Mouse (Mus musculus): Measurements from ENCODE around the gene Acsm2. TPM values are rescaled to one million over a fixed set of nuclear protein-coding genes. Genes with fewer than 3 reads are reported as not detected.

Acsm2 gene
- polyA plus RNA-seq, 1 experiment: not detected

GRCm38 (mm10) chr7:119618209-119618935, 64.2 kb downstream of the Acsm2 start:
- Histone ChIP-seq H3K36me3 (ENCODE audit: control insufficient read depth, insufficient read depth, low read length) (no peaks in the 10 kb centered on the region), H3K4me3 (ENCODE audit: control insufficient read depth, low read depth, low read length) (no peak overlapping the region)
- TF ChIP-seq POLR2A (IDR thresholded peaks at IDR 0.05; ENCODE audit: control insufficient read depth, low read depth, low read length) (no peak), CTCF (IDR thresholded peaks at IDR 0.05; ENCODE audit: control insufficient read depth, insufficient read depth, insufficient replicate concordance, low read depth, low read length) (no peak)

GRCm38 (mm10) chr7:119620157-119620556, 66.0 kb downstream of the Acsm2 start:
- Histone ChIP-seq H3K36me3 (ENCODE audit: control insufficient read depth, insufficient read depth, low read length) (no peaks in the 10 kb centered on the region), H3K27ac (ENCODE audit: control insufficient read depth, insufficient read depth, low read depth, low read length) (no peak overlapping the region), H3K4me3 (ENCODE audit: control insufficient read depth, low read depth, low read length) (no peak overlapping the region), H3K4me1 (ENCODE audit: control insufficient read depth, insufficient read depth, low read length) (no peaks in the 10 kb centered on the region), H3K27me3 (ENCODE audit: control insufficient read depth, insufficient read depth, low read length) (no peaks in the 10 kb centered on the region)
- TF ChIP-seq POLR2A (IDR thresholded peaks at IDR 0.05; ENCODE audit: control insufficient read depth, low read depth, low read length) (no peak), CTCF (IDR thresholded peaks at IDR 0.05; ENCODE audit: control insufficient read depth, insufficient read depth, insufficient replicate concordance, low read depth, low read length) (no peak)

More at GRCm38 (mm10) chr7:119618209-119618935, 64.2 kb downstream of the Acsm2 start:
- Histone ChIP-seq H3K27me3 (ENCODE audit: control insufficient read depth, insufficient read depth, low read length) (no peaks in the 10 kb centered on the region), H3K4me1 (ENCODE audit: control insufficient read depth, insufficient read depth, low read length) (no peaks in the 10 kb centered on the region), H3K27ac (ENCODE audit: control insufficient read depth, insufficient read depth, low read depth, low read length) (no peak overlapping the region)

GRCm38 (mm10) chr7:119638773-119639172, 84.6 kb downstream of the Acsm2 start:
- H3K4me1 ChIP-seq (ENCODE audit: control insufficient read depth, insufficient read depth, low read length): no peaks in the 10 kb centered on the region
- no peak overlapping the region for H3K27ac ChIP-seq (ENCODE audit: control insufficient read depth, insufficient read depth, low read depth, low read length)
- H3K4me3 ChIP-seq (ENCODE audit: control insufficient read depth, low read depth, low read length): no peak overlapping the region
- H3K36me3 ChIP-seq (ENCODE audit: control insufficient read depth, insufficient read depth, low read length): no peaks in the 10 kb centered on the region
- no peak for TF ChIP-seq POLR2A (IDR thresholded peaks at IDR 0.05; ENCODE audit: control insufficient read depth, low read depth, low read length)
- no peak for TF ChIP-seq CTCF (IDR thresholded peaks at IDR 0.05; ENCODE audit: control insufficient read depth, insufficient read depth, insufficient replicate concordance, low read depth, low read length)
- H3K27me3 ChIP-seq (ENCODE audit: control insufficient read depth, insufficient read depth, low read length): no peaks in the 10 kb centered on the region

GRCm38 (mm10) chr7:119642307-119642706, 88.2 kb downstream of the Acsm2 start:
- no peaks in the 10 kb centered on the region for H3K27me3 ChIP-seq (ENCODE audit: control insufficient read depth, insufficient read depth, low read length)
- H3K4me1 ChIP-seq (ENCODE audit: control insufficient read depth, insufficient read depth, low read length): no peaks in the 10 kb centered on the region
- no peak for TF ChIP-seq POLR2A (IDR thresholded peaks at IDR 0.05; ENCODE audit: control insufficient read depth, low read depth, low read length)
- no peak for TF ChIP-seq CTCF (IDR thresholded peaks at IDR 0.05; ENCODE audit: control insufficient read depth, insufficient read depth, insufficient replicate concordance, low read depth, low read length)
- no peaks in the 10 kb centered on the region for H3K36me3 ChIP-seq (ENCODE audit: control insufficient read depth, insufficient read depth, low read length)
- H3K27ac ChIP-seq (ENCODE audit: control insufficient read depth, insufficient read depth, low read depth, low read length): no peak overlapping the region
- no peak overlapping the region for H3K4me3 ChIP-seq (ENCODE audit: control insufficient read depth, low read depth, low read length)

Other genes with a start within 250 kb of the Acsm2 start
- 0.06 TPM in 1 of 2 replicates, not detected in the other for gene Gp2, start 95.1 kb upstream of the Acsm2 start, polyA plus RNA-seq (2012; rRNA removed)
- 0.07 TPM in 2 replicates for gene Umod, start 75.1 kb upstream of the Acsm2 start, polyA plus RNA-seq (2012; rRNA removed)
- 0.22 and 0.25 TPM in 2 replicates for gene Acsm5, start 34.9 kb upstream of the Acsm2 start, polyA plus RNA-seq (2012; rRNA removed)
- 114 and 155 TPM in 2 replicates for gene Pdilt, start 30.9 kb upstream of the Acsm2 start, polyA plus RNA-seq (2012; rRNA removed)
- not detected in 2 replicates for gene Acsm1, start 52.7 kb downstream of the Acsm2 start, polyA plus RNA-seq (2012; rRNA removed)
- not detected in 2 replicates for gene Acsm4, start 135.7 kb downstream of the Acsm2 start, polyA plus RNA-seq (2012; rRNA removed)
- 9.1 and 12.4 TPM in 2 replicates for gene Thumpd1, start 166.5 kb downstream of the Acsm2 start, polyA plus RNA-seq (2012; rRNA removed)
- gene Acsm3, start 206.6 kb downstream of the Acsm2 start, polyA plus RNA-seq (2012; rRNA removed): 0.42 and 1.8 TPM in 2 replicates
- 51.7 and 58.3 TPM in 2 replicates for gene Rexo5, start 239.7 kb downstream of the Acsm2 start, polyA plus RNA-seq (2012; rRNA removed)
- gene Eri2, start 239.7 kb downstream of the Acsm2 start, polyA plus RNA-seq (2012; rRNA removed): 2.1 and 3.1 TPM in 2 replicates

Data from testis, adult 2 months (tissue).